Mouse (Mus musculus) thymus, postnatal 0 days (tissue): ENCODE results near the gene Tmem191c. TPM values are rescaled to one million over a fixed set of nuclear protein-coding genes. Genes with fewer than 3 reads are reported as not detected.

Experiments
- DNase-seq: peaks from one replicate; pipeline ENCODE4 v3.0.0-alpha.2; 2015; ENCODE audit warnings: low spot score
- polyA plus RNA-seq: library from polyadenylated mRNA; unstranded; fragments of >200 nt; fragmentation: Nextera tagmentation; extraction: Ambion mirVana; gene quantifications from 2 replicates; pipeline ENCODE4 v1.2.1, GENCODE M21; 2015

Tmem191c gene
- polyA plus RNA-seq, 1 experiment from 2014 or later = 50.5 TPM

- no peak for DNase-seq
Observed at GRCm38 (mm10) chr16:17326064-17326463, 50.2 kb downstream of the Tmem191c start.

DNA sequence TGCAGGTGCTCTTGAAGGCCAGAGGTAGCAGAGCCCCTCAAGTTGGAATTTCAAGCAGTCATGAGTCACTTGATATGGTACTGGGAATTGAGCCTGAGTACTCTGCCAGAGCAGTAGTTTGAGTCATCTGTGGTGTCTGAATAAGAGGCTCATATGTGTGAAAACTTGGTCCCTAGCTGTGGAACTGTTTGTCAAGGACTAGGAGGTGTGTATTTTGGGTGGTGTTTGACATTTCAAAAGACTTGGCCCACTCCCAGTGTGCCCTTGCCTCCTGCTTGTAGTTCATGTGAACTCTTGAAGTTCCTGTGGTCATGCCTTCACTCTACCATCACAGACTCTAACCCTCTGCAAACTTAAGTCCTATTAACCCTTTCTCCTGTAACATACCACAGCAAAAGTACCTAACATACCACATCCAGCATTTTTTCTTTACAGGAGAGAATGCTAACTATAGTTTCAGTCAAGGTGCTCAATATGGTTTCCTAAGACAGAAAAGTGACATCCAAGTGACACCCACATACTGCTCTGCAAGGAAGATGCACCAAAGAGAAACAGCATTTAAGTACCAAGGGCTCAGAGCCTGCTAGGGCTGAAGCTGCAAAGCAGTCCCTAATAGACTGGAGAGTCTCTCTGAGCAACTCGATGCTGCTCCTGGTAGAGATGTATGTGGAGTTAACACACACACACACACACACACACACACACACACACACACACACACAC is 54.1 kb downstream of the Tmem191c start:
- DNase-seq = no peak

DNA sequence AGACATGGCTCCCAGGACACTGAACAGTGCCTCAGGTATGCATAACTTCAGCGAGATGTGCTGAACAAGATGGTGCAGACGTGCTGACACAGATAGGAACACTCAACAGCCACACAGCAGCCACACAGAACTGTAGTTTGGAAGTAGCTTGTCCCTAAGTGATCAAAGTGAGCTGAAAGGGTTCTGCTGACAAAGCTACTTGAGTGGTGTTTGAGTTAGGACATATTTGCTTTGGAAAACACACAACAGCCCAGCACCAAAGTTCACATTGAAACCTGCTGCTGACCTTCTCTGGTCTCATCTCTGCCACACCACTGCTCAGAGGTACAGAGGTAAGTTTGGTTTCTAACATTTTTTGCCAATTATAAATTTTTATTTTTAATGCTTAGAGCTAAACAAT is 55.2 kb downstream of the Tmem191c start, which contains the start of gene Serpind1:
Serpind1 (plus strand) TSS at position 256 of the 400 bp plus-strand sequence.
- DNase-seq = no peak

GRCm38 (mm10) chr16:17331855-17332254 is 56.0 kb downstream of the Tmem191c start:
- DNase-seq = no peak

Other genes starting within 250 kb of the Tmem191c start
- 10.2 and 12.2 TPM in 2 replicates for gene Ypel1, start 206.4 kb upstream of the Tmem191c start, polyA plus RNA-seq
- 148 and 150 TPM in 2 replicates for gene Ppil2, start 164.8 kb upstream of the Tmem191c start, polyA plus RNA-seq
- 56.5 and 61.3 TPM in 2 replicates for gene 2610318N02Rik, start 150.9 kb upstream of the Tmem191c start, polyA plus RNA-seq
- gene Sdf2l1, start 143.7 kb upstream of the Tmem191c start, polyA plus RNA-seq = 74.2 and 113 TPM in 2 replicates
- gene Ydjc, start 131.5 kb upstream of the Tmem191c start, polyA plus RNA-seq = 17.2 and 18.7 TPM in 2 replicates
- 0.73 and 1.3 TPM in 2 replicates for gene Ccdc116, start 128.8 kb upstream of the Tmem191c start, polyA plus RNA-seq
- 420 and 454 TPM in 2 replicates for gene Ube2l3, start 73.4 kb upstream of the Tmem191c start, polyA plus RNA-seq
- 0.30 and 0.48 TPM in 2 replicates for gene Rimbp3, start 67.5 kb upstream of the Tmem191c start, polyA plus RNA-seq
- gene Hic2, start 42.5 kb upstream of the Tmem191c start, polyA plus RNA-seq = 1.5 and 2.2 TPM in 2 replicates
- 0.15 and 0.30 TPM in 2 replicates for gene Serpind1, start 55.3 kb downstream of the Tmem191c start, polyA plus RNA-seq
- 14.1 and 14.8 TPM in 2 replicates for gene Snap29, start 129.9 kb downstream of the Tmem191c start, polyA plus RNA-seq
- 29.0 and 31.3 TPM in 2 replicates for gene Pi4ka, start 130.2 kb downstream of the Tmem191c start, polyA plus RNA-seq
- gene Crkl, start 175.9 kb downstream of the Tmem191c start, polyA plus RNA-seq = 59.8 and 68.0 TPM in 2 replicates
- 0.40 and 0.42 TPM in 2 replicates for gene Aifm3, start 213.5 kb downstream of the Tmem191c start, polyA plus RNA-seq
- 30.9 and 36.4 TPM in 2 replicates for gene Lztr1, start 232.6 kb downstream of the Tmem191c start, polyA plus RNA-seq